Mouse (Mus musculus): ENCODE data around the gene Lefty1.

- no peak for TF ChIP-seq GATA1 (IDR thresholded peaks at IDR 0.05; ENCODE audit: borderline replicate concordance, low read length)
- no peak for TF ChIP-seq FLI1 (IDR thresholded peaks at IDR 0.05; ENCODE audit: low read length)
These were observed 1.2 kb upstream of the Lefty1 start for GRCm38 (mm10) chr1:180933659-180934058.
